In the genomic region with DNA sequence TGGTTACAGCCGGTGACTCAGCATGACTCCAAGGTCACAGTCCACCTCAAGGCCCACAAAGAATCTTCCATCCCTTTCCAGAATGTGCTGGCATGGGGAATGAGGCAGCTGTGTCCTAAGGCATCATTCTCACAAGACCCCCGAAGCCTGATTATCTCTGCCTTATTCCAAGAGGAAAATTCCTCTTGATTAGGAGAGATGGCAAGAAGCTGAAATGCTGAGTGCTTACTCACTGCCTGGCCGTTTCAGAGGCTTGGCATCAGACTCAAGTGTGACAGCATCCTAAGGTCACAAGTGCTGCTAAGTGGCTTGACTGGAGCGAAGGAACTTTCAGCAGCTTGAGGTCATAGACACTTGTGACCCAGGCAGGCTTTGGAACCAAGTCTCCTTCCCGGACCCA, we compare ENCODE assay signal across 35 mouse cellular contexts. TPM values are rescaled to one million over a fixed set of nuclear protein-coding genes. Genes with fewer than 3 reads are reported as not detected.
A peak's percentile ranks its signal among the peaks of the same experiment; 100 is the strongest.
DNase-seq lines count a peak whose midpoint lies in the region; ATAC-seq and TF ChIP-seq lines count a peak whose summit lies in the region.
"Had no signal": no experiment of that assay in that cellular context is flagged by ENCODE, and none has a peak within 500 bp of the region (broad histone marks: within the 10 kb centered on the region; RNA-seq: fewer than 3 reads in every experiment).

No protein-coding gene starts in this region.

- no peaks in the 10 kb centered on the region for H3K9me3 ChIP-seq in kidney, embryonic 15.5 days (replicated peaks)
- H3K9me3 ChIP-seq in lung, postnatal 0 days (ENCODE audit: low read length) = no peaks in the 10 kb centered on the region
- H3K9me3 ChIP-seq: embryonic facial prominence, embryonic 12.5 days; embryonic facial prominence, embryonic 15.5 days; G1E; hindbrain, embryonic 12.5 days; hindbrain, embryonic 15.5 days had no signal

- H3K4me3 ChIP-seq in kidney, embryonic 15.5 days (replicated peaks) = no peak overlapping the region
- no peak overlapping the region for H3K4me3 ChIP-seq in lung, postnatal 0 days (ENCODE audit: low read depth, low read length)
- H3K4me3 ChIP-seq: embryonic facial prominence, embryonic 12.5 days; embryonic facial prominence, embryonic 15.5 days; gastrocnemius, adult 2 months; hindbrain, embryonic 12.5 days; hindbrain, embryonic 15.5 days had no signal

- DNase-seq in adrenal gland, adult 8-10 months = peak; percentile 5
- no peak for DNase-seq in adrenal gland, postnatal 10 days
- DNase-seq in 416B (ENCODE audit: low read depth) = peak; percentile 12
- peak; percentile 24 for DNase-seq in NIH3T3 (ENCODE audit: low read depth)
- DNase-seq in adrenal gland, postnatal 36 days = peak; percentile 26 to 39
- DNase-seq in lung, postnatal 0 days (ENCODE audit: low spot score) = no peak
- no peak for DNase-seq in cerebellum, postnatal 4 days (ENCODE audit: low spot score in 2 of 2)
- DNase-seq: B cell, adult 2 months; cerebellum, adult 18-20 months; cerebellum, adult 9-10 months; cerebellum, postnatal 14 days; forebrain, postnatal 0 days; gastrocnemius, adult 2 months; gastrocnemius, postnatal 14 days; heart, adult 11 months; kidney, adult 11 months had no signal

- H3K4me1 ChIP-seq in kidney, embryonic 15.5 days = no peaks in the 10 kb centered on the region
- H3K4me1 ChIP-seq in lung, postnatal 0 days (ENCODE audit: insufficient read depth, low read depth, low read length) = no peaks in the 10 kb centered on the region
- H3K4me1 ChIP-seq: embryonic facial prominence, embryonic 12.5 days; embryonic facial prominence, embryonic 15.5 days; hindbrain, embryonic 15.5 days had no signal

- no peaks in the 10 kb centered on the region for H3K27me3 ChIP-seq in kidney, embryonic 15.5 days
- H3K27me3 ChIP-seq in lung, postnatal 0 days (replicated peaks; ENCODE audit: insufficient read depth, low read length) = no peaks in the 10 kb centered on the region
- H3K27me3 ChIP-seq: embryonic facial prominence, embryonic 12.5 days; hindbrain, embryonic 15.5 days had no signal

- no peak for TF ChIP-seq CTCF in lung, postnatal 0 days (IDR thresholded peaks at IDR 0.05)

- no peak overlapping the region for H3K9ac ChIP-seq in kidney, embryonic 15.5 days
- no peak overlapping the region for H3K9ac ChIP-seq in lung, postnatal 0 days (replicated peaks; ENCODE audit: low read depth)
- H3K9ac ChIP-seq: embryonic facial prominence, embryonic 12.5 days; embryonic facial prominence, embryonic 15.5 days; forebrain, postnatal 0 days; hindbrain, embryonic 12.5 days; hindbrain, embryonic 15.5 days had no signal

- ATAC-seq in kidney, embryonic 15.5 days (replicated peaks; ENCODE audit: low FRiP score) = no peak
- no peak for ATAC-seq in lung, postnatal 0 days
- ATAC-seq: activated CD4-positive, CD25-positive, alpha-beta regulatory T cell, adult 4 months; forebrain, embryonic 14.5 days; forebrain, postnatal 0 days had no signal

- H3K36me3 ChIP-seq in kidney, embryonic 15.5 days = no peaks in the 10 kb centered on the region
- H3K36me3 ChIP-seq in lung, postnatal 0 days (ENCODE audit: insufficient read depth, low read length) = no peaks in the 10 kb centered on the region
- H3K36me3 ChIP-seq: embryonic facial prominence, embryonic 12.5 days; embryonic facial prominence, embryonic 15.5 days; G1E; hindbrain, embryonic 12.5 days; hindbrain, embryonic 15.5 days had no signal

- 88% methylated on average over 5 of the region's 5 CpGs for WGBS in kidney, embryonic 15.5 days
- 59% methylated on average over 5 of the region's 5 CpGs for WGBS in lung, postnatal 0 days

- H3K27ac ChIP-seq in kidney, embryonic 15.5 days = no peak overlapping the region
- H3K27ac ChIP-seq in lung, postnatal 0 days (ENCODE audit: low read length) = no peak overlapping the region
- H3K27ac ChIP-seq: embryonic facial prominence, embryonic 12.5 days; embryonic facial prominence, embryonic 15.5 days; gastrocnemius, adult 2 months; hindbrain, embryonic 12.5 days; hindbrain, embryonic 15.5 days had no signal

- H3K4me2 ChIP-seq in kidney, embryonic 15.5 days = no peak overlapping the region
- H3K4me2 ChIP-seq in lung, postnatal 0 days (replicated peaks; ENCODE audit: low read depth, low read length) = no peak overlapping the region
- H3K4me2 ChIP-seq: embryonic facial prominence, embryonic 12.5 days; embryonic facial prominence, embryonic 15.5 days; heart, embryonic 11.5 days; hindbrain, embryonic 12.5 days; hindbrain, embryonic 15.5 days had no signal

- no peak for TF ChIP-seq EP300 in lung, postnatal 0 days (IDR thresholded peaks at IDR 0.05)

RNA-seq across cellular contexts. Expression of a gene that starts 16.2 kb away (rescaled TPM):
- total RNA-seq in adrenal gland, adult 8-10 months (2022) = not detected
- total RNA-seq in adrenal gland, postnatal 10 days (2021) = not detected
- total RNA-seq in adrenal gland, postnatal 36 days (2021) = not detected
- not detected in 2 replicates for polyA plus RNA-seq in kidney, embryonic 15.5 days (2015; fragmentation: Nextera tagmentation; extraction: Ambion mirVana)
- 0.11 TPM in 1 of 2 replicates, not detected in the other for polyA plus RNA-seq in lung, postnatal 0 days (2015; fragmentation: Nextera tagmentation; extraction: Ambion mirVana)
- total RNA-seq: common myeloid progenitor, adult 5-6 weeks; forebrain, postnatal 0 days; gastrocnemius, adult 2 months; gastrocnemius, postnatal 14 days; gastrocnemius, postnatal 4 days; heart, adult 8-10 months; heart, postnatal 25 days; hematopoietic stem cell, adult 5-6 weeks had no signal
- polyA plus RNA-seq: activated CD4-positive, CD25-positive, alpha-beta regulatory T cell, adult 4 months; embryonic facial prominence, embryonic 12.5 days; forebrain, embryonic 11.5 days; forebrain, postnatal 0 days; frontal cortex, adult 2 months; G1E; heart, embryonic 11.5 days; heart, embryonic 14.5 days; heart, postnatal 0 days; hindbrain, embryonic 12.5 days; hindbrain, embryonic 15.5 days; intestine, embryonic 14.5 days had no signal

Comparison
In these comparisons a context has a peak if more than half of its experiments do, and no peak if none do; other contexts are left out.
1. DNase-seq: peak in adrenal gland, adult 8-10 months (single experiment), 416B (single experiment), NIH3T3 (single experiment) and adrenal gland, postnatal 36 days (2 of 2); none in adrenal gland, postnatal 10 days (single experiment), lung, postnatal 0 days (single experiment) and cerebellum, postnatal 4 days (0 of 2).